Mouse (Mus musculus): ENCODE results near the gene Map3k6.

Map3k6 gene

GRCm38 (mm10) chr4:133217641-133218040 lies 23.0 kb upstream of the Map3k6 start:
- DNase-seq, result peak; percentile 89

- no peak for DNase-seq
Measured at GRCm38 (mm10) chr4:133218745-133219144, 21.9 kb upstream of the Map3k6 start.

GRCm38 (mm10) chr4:133220656-133221055 lies 20.0 kb upstream of the Map3k6 start:
- DNase-seq, result peak; percentile 48

- no peak for DNase-seq
Measured at GRCm38 (mm10) chr4:133221701-133222100, 18.9 kb upstream of the Map3k6 start.

- DNase-seq, result no peak
Measured at GRCm38 (mm10) chr4:133223875-133224274, 16.7 kb upstream of the Map3k6 start.

- DNase-seq, result no peak
Measured at GRCm38 (mm10) chr4:133226073-133226472, 14.5 kb upstream of the Map3k6 start.

GRCm38 (mm10) chr4:133227636-133228035 lies 13.0 kb upstream of the Map3k6 start:
- DNase-seq, result peak; percentile 15

- DNase-seq, result no peak
Measured at GRCm38 (mm10) chr4:133229582-133229981, 11.0 kb upstream of the Map3k6 start.

GRCm38 (mm10) chr4:133233285-133233976 lies 7.2 kb upstream of the Map3k6 start:
- DNase-seq, result peak; percentile 68

GRCm38 (mm10) chr4:133234771-133235170 lies 5.8 kb upstream of the Map3k6 start:
- no peak for DNase-seq

GRCm38 (mm10) chr4:133235415-133235814 lies 5.2 kb upstream of the Map3k6 start:
- no peak for DNase-seq

GRCm38 (mm10) chr4:133237911-133238310 lies 2.7 kb upstream of the Map3k6 start:
- peak; percentile 65 for DNase-seq

- DNase-seq, result peak; percentile 96
Measured at GRCm38 (mm10) chr4:133240934-133241908, 603 bp downstream of the Map3k6 start.

GRCm38 (mm10) chr4:133241910-133242309 lies 1.3 kb downstream of the Map3k6 start:
- DNase-seq, result no peak

GRCm38 (mm10) chr4:133242710-133243109 lies 2.1 kb downstream of the Map3k6 start:
- DNase-seq, result no peak

GRCm38 (mm10) chr4:133243538-133243937 lies 2.9 kb downstream of the Map3k6 start:
- no peak for DNase-seq

GRCm38 (mm10) chr4:133244289-133244688 lies 3.7 kb downstream of the Map3k6 start:
- DNase-seq, result no peak

- no peak for DNase-seq
Measured at GRCm38 (mm10) chr4:133247072-133247471, 6.5 kb downstream of the Map3k6 start.

- DNase-seq, result no peak
Measured at GRCm38 (mm10) chr4:133247806-133248449, 7.3 kb downstream of the Map3k6 start.

- DNase-seq, result peak; percentile 97
Measured at GRCm38 (mm10) chr4:133250609-133251008, 10.0 kb downstream of the Map3k6 start.

- DNase-seq, result peak; percentile 45
Measured at GRCm38 (mm10) chr4:133251214-133251613, 10.6 kb downstream of the Map3k6 start.

GRCm38 (mm10) chr4:133252089-133252488 lies 11.5 kb downstream of the Map3k6 start:
- peak; percentile 68 for DNase-seq

GRCm38 (mm10) chr4:133253412-133253811 lies 12.8 kb downstream of the Map3k6 start:
- no peak for DNase-seq

All from thymus, postnatal 4 days (tissue).